Mouse (Mus musculus): Measurements from ENCODE around the gene Ubl4b. TPM values are rescaled to one million over a fixed set of nuclear protein-coding genes. Genes with fewer than 3 reads are reported as not detected.

Gene Ubl4b
- polyA plus RNA-seq, 1 experiment: not detected

DNA sequence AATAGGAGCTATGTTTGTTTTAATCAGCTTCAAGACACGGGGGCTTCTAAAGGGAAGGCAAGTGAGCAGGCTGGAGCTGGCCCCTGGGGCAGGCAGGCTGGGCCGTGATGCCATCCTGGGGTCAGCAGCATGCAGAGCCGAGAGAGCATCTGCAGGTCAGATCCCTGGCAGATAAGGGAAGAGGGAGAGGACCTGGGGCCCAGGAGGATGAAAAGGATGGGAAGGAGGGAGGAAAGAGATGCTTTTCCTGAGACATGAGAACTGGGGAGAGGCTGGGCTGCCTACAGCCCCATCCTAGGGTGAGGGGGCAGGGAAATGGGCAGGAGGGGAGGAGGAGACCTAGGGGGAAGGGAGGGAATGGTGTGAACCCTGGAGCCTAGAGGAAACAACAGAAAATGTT, 10.5 kb upstream of the Ubl4b start:
- Histone ChIP-seq H3K79me2 (ENCODE audit: control insufficient read depth, insufficient read depth) (no peaks in the 10 kb centered on the region), H3ac (ENCODE audit: control insufficient read depth, insufficient read length) (no peak overlapping the region), H3K4me2 (ENCODE audit: low read depth) (no peak overlapping the region), H3K27me3 (ENCODE audit: control insufficient read depth, insufficient read depth, insufficient read length) (peaks cover 5% of the 10 kb centered on the region), H3K36me3 (ENCODE audit: control insufficient read depth, insufficient read depth) (no peaks in the 10 kb centered on the region), H3K4me3 (no peak overlapping the region)
- no peak for TF ChIP-seq SRF (IDR thresholded peaks at IDR 0.05; ENCODE audit: control insufficient read depth, insufficient read length, low read depth)
- TF ChIP-seq MYOD1 (IDR thresholded peaks at IDR 0.05; ENCODE audit: control insufficient read depth in 1 of 3, insufficient read length in 2 of 3, low read depth in 2 of 3): no peak
- TF ChIP-seq USF1 (IDR thresholded peaks at IDR 0.05; ENCODE audit: low read depth): no peak
- no peak for TF ChIP-seq TCF3 (IDR thresholded peaks at IDR 0.05; ENCODE audit: insufficient read length, low read depth)
- no peak for TF ChIP-seq POLR2A (IDR thresholded peaks at IDR 0.05; ENCODE audit: insufficient read length, low read depth)
- no peak for TF ChIP-seq MAX (IDR thresholded peaks at IDR 0.05; ENCODE audit: low read depth)
- TF ChIP-seq CEBPB (IDR thresholded peaks at IDR 0.05; ENCODE audit: insufficient read depth, poor library complexity, severe bottlenecking): no peak
- TF ChIP-seq REST (IDR thresholded peaks at IDR 0.05; ENCODE audit: insufficient read depth, insufficient read length): no peak
- TF ChIP-seq E2F4 (IDR thresholded peaks at IDR 0.05; ENCODE audit: insufficient read depth): no peak
- no peak for TF ChIP-seq MYOG (IDR thresholded peaks at IDR 0.05; ENCODE audit: control insufficient read depth in 1 of 3, insufficient read depth in 1 of 3, insufficient read length in 2 of 3, low read depth in 2 of 3)
- TF ChIP-seq POLR2AphosphoS2 (IDR thresholded peaks at IDR 0.05; ENCODE audit: insufficient read length, low read depth): no peak
- TF ChIP-seq TCF12 (IDR thresholded peaks at IDR 0.05; ENCODE audit: insufficient read depth, poor library complexity, severe bottlenecking): no peak

DNA sequence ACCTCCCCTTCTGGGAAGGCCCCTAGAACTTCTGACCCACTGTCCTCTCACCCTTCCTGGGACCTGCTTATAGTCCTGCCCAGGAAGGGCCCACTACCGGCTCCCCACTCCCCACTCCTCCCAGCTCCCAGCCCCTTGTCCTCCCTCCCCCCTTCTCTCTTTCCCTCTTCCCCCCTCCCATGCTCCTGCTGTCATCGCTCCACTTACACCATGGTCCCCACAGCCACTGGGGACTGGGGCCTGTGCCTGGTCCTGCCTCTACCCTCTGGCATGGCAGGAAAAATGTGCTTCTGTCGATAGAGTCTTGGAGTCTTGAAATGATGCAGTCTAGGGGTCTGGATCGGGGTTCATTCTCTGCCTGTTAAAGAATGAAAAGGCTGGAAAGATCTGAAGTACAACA, 9.0 kb upstream of the Ubl4b start:
- Histone ChIP-seq H3K27me3 (ENCODE audit: control insufficient read depth, insufficient read depth, insufficient read length) (peaks cover 5% of the 10 kb centered on the region), H3K4me3 (no peak overlapping the region), H3K79me2 (ENCODE audit: control insufficient read depth, insufficient read depth) (no peaks in the 10 kb centered on the region), H3ac (ENCODE audit: control insufficient read depth, insufficient read length) (no peak overlapping the region), H3K4me2 (ENCODE audit: low read depth) (no peak overlapping the region), H3K36me3 (ENCODE audit: control insufficient read depth, insufficient read depth) (no peaks in the 10 kb centered on the region)
- TF ChIP-seq POLR2A (IDR thresholded peaks at IDR 0.05; ENCODE audit: insufficient read length, low read depth) (no peak), POLR2AphosphoS2 (IDR thresholded peaks at IDR 0.05; ENCODE audit: insufficient read length, low read depth) (no peak), TCF12 (IDR thresholded peaks at IDR 0.05; ENCODE audit: insufficient read depth, poor library complexity, severe bottlenecking) (no peak)

DNA sequence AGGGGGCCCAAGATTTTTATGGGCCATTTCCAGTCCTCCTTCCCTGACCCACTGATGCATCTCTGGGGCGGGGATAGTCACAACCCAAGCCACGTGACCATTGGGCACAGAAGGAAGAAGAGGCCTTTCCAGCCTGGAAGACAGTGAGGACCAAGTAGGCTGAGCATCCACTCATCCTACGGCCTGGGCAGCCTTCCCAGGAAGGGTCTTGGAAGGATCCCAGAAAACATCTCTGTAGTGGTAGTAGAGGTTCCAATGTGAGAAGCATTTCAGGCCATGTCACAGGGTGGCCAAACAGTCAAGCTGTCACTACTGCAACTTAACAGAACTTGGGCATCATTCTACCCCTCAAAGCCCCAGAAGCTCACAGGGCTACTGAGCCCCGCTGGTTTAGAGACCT, 7.7 kb upstream of the Ubl4b start:
- H3K79me2 ChIP-seq (ENCODE audit: control insufficient read depth, insufficient read depth): no peaks in the 10 kb centered on the region
- no peaks in the 10 kb centered on the region for H3K36me3 ChIP-seq (ENCODE audit: control insufficient read depth, insufficient read depth)
- no peak overlapping the region for H3K4me3 ChIP-seq
- TF ChIP-seq MAX (IDR thresholded peaks at IDR 0.05; ENCODE audit: low read depth) (no peak), E2F4 (IDR thresholded peaks at IDR 0.05; ENCODE audit: insufficient read depth) (no peak), MYOG (IDR thresholded peaks at IDR 0.05; ENCODE audit: control insufficient read depth in 1 of 3, insufficient read depth in 1 of 3, insufficient read length in 2 of 3, low read depth in 2 of 3) (no peak), USF1 (IDR thresholded peaks at IDR 0.05; ENCODE audit: low read depth) (no peak), POLR2AphosphoS2 (IDR thresholded peaks at IDR 0.05; ENCODE audit: insufficient read length, low read depth) (no peak), REST (IDR thresholded peaks at IDR 0.05; ENCODE audit: insufficient read depth, insufficient read length) (no peak), TCF3 (IDR thresholded peaks at IDR 0.05; ENCODE audit: insufficient read length, low read depth) (no peak)
- H3K4me2 ChIP-seq (ENCODE audit: low read depth): no peak overlapping the region
- no peak overlapping the region for H3ac ChIP-seq (ENCODE audit: control insufficient read depth, insufficient read length)
- peaks cover 13% of the 10 kb centered on the region for H3K27me3 ChIP-seq (ENCODE audit: control insufficient read depth, insufficient read depth, insufficient read length)

DNA sequence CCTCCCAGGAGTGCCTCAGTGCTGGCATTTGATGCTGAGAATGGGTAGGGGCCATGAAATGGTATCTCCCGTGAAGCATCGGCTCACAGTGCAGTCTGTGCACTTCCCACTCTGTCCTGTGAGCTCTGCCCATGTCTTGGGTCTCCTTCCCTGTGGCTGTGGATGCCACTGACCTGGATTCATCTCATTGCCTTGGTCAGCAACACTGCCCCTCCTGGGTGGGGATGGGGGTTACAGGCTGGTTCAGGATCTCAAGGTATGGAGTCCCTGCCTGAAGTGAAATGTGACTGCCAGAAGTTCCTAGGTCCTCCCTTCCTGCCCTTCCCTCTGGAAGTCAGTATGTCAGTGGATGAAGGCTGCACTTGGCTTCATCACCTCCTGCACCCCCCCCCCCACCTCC, 7.2 kb upstream of the Ubl4b start:
- Histone ChIP-seq H3ac (ENCODE audit: control insufficient read depth, insufficient read length) (no peak overlapping the region), H3K4me2 (ENCODE audit: low read depth) (no peak overlapping the region), H3K36me3 (ENCODE audit: control insufficient read depth, insufficient read depth) (no peaks in the 10 kb centered on the region), H3K27me3 (ENCODE audit: control insufficient read depth, insufficient read depth, insufficient read length) (peaks cover 13% of the 10 kb centered on the region), H3K79me2 (ENCODE audit: control insufficient read depth, insufficient read depth) (no peaks in the 10 kb centered on the region), H3K4me3 (no peak overlapping the region)
- TF ChIP-seq POLR2A (IDR thresholded peaks at IDR 0.05; ENCODE audit: insufficient read length, low read depth): no peak
- no peak for TF ChIP-seq SRF (IDR thresholded peaks at IDR 0.05; ENCODE audit: control insufficient read depth, insufficient read length, low read depth)
- no peak for TF ChIP-seq MYOG (IDR thresholded peaks at IDR 0.05; ENCODE audit: control insufficient read depth in 1 of 3, insufficient read depth in 1 of 3, insufficient read length in 2 of 3, low read depth in 2 of 3)
- no peak for TF ChIP-seq POLR2AphosphoS2 (IDR thresholded peaks at IDR 0.05; ENCODE audit: insufficient read length, low read depth)
- TF ChIP-seq MAX (IDR thresholded peaks at IDR 0.05; ENCODE audit: low read depth): no peak
- no peak for TF ChIP-seq MYOD1 (IDR thresholded peaks at IDR 0.05; ENCODE audit: control insufficient read depth in 1 of 3, insufficient read length in 2 of 3, low read depth in 2 of 3)
- TF ChIP-seq TCF12 (IDR thresholded peaks at IDR 0.05; ENCODE audit: insufficient read depth, poor library complexity, severe bottlenecking): no peak
- TF ChIP-seq USF1 (IDR thresholded peaks at IDR 0.05; ENCODE audit: low read depth): no peak
- TF ChIP-seq CEBPB (IDR thresholded peaks at IDR 0.05; ENCODE audit: insufficient read depth, poor library complexity, severe bottlenecking): no peak
- TF ChIP-seq E2F4 (IDR thresholded peaks at IDR 0.05; ENCODE audit: insufficient read depth): no peak
- TF ChIP-seq REST (IDR thresholded peaks at IDR 0.05; ENCODE audit: insufficient read depth, insufficient read length): no peak
- no peak for TF ChIP-seq TCF3 (IDR thresholded peaks at IDR 0.05; ENCODE audit: insufficient read length, low read depth)

- Histone ChIP-seq H3K4me3 (no peak overlapping the region), H3ac (ENCODE audit: control insufficient read depth, insufficient read length) (no peak overlapping the region), H3K27me3 (ENCODE audit: control insufficient read depth, insufficient read depth, insufficient read length) (peaks cover 23% of the 10 kb centered on the region), H3K4me2 (ENCODE audit: low read depth) (no peak overlapping the region), H3K79me2 (ENCODE audit: control insufficient read depth, insufficient read depth) (no peaks in the 10 kb centered on the region), H3K36me3 (ENCODE audit: control insufficient read depth, insufficient read depth) (no peaks in the 10 kb centered on the region)
- TF ChIP-seq MYOG (IDR thresholded peaks at IDR 0.05; ENCODE audit: control insufficient read depth in 1 of 3, insufficient read depth in 1 of 3, insufficient read length in 2 of 3, low read depth in 2 of 3): peak in 1 of 3 experiments; percentile 9
- TF ChIP-seq TCF3 (IDR thresholded peaks at IDR 0.05; ENCODE audit: insufficient read length, low read depth): no peak
Observed at GRCm38 (mm10) chr3:107559183-107559582, 4.3 kb upstream of the Ubl4b start.

Data from myocyte (in vitro differentiated cells).